Comparison of ENCODE assay signal across 18 mouse cellular contexts in the genomic region with DNA sequence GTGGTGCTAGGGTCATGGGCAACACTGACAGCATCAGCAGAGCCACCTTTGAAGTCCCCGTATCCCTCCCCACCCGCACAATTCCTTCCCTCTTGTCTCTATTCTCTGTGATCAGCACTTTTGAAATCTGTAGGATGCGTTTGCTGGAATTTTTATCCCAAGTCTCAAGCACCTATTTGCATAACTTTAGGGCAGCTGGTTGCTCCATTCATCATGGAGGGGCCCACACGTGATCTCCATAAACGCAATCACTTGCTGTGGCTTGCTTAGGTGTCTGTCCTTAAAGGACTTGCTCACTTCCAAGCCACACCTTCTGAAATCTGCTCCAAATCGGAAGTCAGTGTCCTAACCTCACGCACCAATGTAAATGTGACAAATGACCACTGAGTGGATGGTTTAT.
"Had no signal": no experiment of that assay in that cellular context is flagged by ENCODE, and none has a peak within 500 bp of the region (broad histone marks: within the 10 kb centered on the region; RNA-seq: fewer than 3 reads in every experiment).

No protein-coding gene starts in this region.

- H3K9me3 ChIP-seq: midbrain, embryonic 10.5 days; midbrain, embryonic 12.5 days; neural tube, embryonic 13.5 days; neural tube, embryonic 15.5 days had no signal

- H3K36me3 ChIP-seq: midbrain, embryonic 10.5 days; midbrain, embryonic 12.5 days; neural tube, embryonic 13.5 days; neural tube, embryonic 15.5 days had no signal

- H3K9ac ChIP-seq: lung, embryonic 14.5 days; midbrain, embryonic 12.5 days; neural tube, embryonic 13.5 days; neural tube, embryonic 15.5 days had no signal

- H3K4me2 ChIP-seq: lung, embryonic 14.5 days; midbrain, embryonic 12.5 days; neural tube, embryonic 13.5 days; neural tube, embryonic 15.5 days had no signal

- H3K4me3 ChIP-seq: midbrain, embryonic 10.5 days; midbrain, embryonic 12.5 days; myocyte; neural tube, embryonic 13.5 days; neural tube, embryonic 15.5 days had no signal

- H3K27me3 ChIP-seq: midbrain, embryonic 12.5 days; neural tube, embryonic 13.5 days; neural tube, embryonic 15.5 days had no signal

- H3K27ac ChIP-seq: midbrain, embryonic 10.5 days; midbrain, embryonic 12.5 days; neural tube, embryonic 13.5 days; neural tube, embryonic 15.5 days had no signal

- DNase-seq: lung, embryonic 14.5 days; lung, postnatal 10 days; lung, postnatal 4 days; midbrain, embryonic 14.5 days; retina, postnatal 1 day; right cerebral cortex, adult 18-20 months; right cerebral cortex, postnatal 25 days; right cerebral cortex, postnatal 4 days; spleen, adult 18-20 months; thymus, adult 18-20 months; thymus, postnatal 14 days; thymus, postnatal 36 days had no signal

- ATAC-seq: midbrain, embryonic 16.5 days had no signal
